Mouse (Mus musculus) frontal cortex, postnatal 14 days (tissue): ENCODE results near the gene Tubb3.
"Not testable (repeated sequence)": the region's sequence is repeated elsewhere in the genome, so short reads cannot be mapped to it uniquely, and the experiment has no call there.

Experiments used
- DNase-seq, 2 experiments: peaks; one replicate each; pipeline ENCODE4 v3.0.0; 2022; ENCODE audit warnings: low spot score in 2 of 2

Gene Tubb3

GRCm38 (mm10) chr8:123412560-123413170 lies 1.4 kb downstream of the Tubb3 start:
- peak; percentile 64 to 82 for DNase-seq

- DNase-seq, result no peak
These were observed 3.0 kb downstream of the Tubb3 start for GRCm38 (mm10) chr8:123414255-123414654.

- DNase-seq, result not testable (repeated sequence)
These were observed 3.9 kb downstream of the Tubb3 start for GRCm38 (mm10) chr8:123414997-123415696.

GRCm38 (mm10) chr8:123415967-123416943 lies 5.0 kb downstream of the Tubb3 start:
- no peak for DNase-seq

- no peak for DNase-seq
These were observed 5.8 kb downstream of the Tubb3 start for GRCm38 (mm10) chr8:123416944-123417555.

GRCm38 (mm10) chr8:123419711-123420110 lies 8.5 kb downstream of the Tubb3 start:
- DNase-seq, result no peak

- no peak for DNase-seq
These were observed 9.5 kb downstream of the Tubb3 start for GRCm38 (mm10) chr8:123420525-123421281.

GRCm38 (mm10) chr8:123421325-123421724 lies 10.1 kb downstream of the Tubb3 start:
- no peak for DNase-seq

- DNase-seq, result peak; percentile 64 to 67
These were observed 11.0 kb downstream of the Tubb3 start for GRCm38 (mm10) chr8:123422056-123422780.

GRCm38 (mm10) chr8:123422781-123423159 lies 11.5 kb downstream of the Tubb3 start:
- no peak for DNase-seq

- DNase-seq, result no peak
These were observed 12.2 kb downstream of the Tubb3 start, which contains the start of gene Def8 for GRCm38 (mm10) chr8:123423441-123423840. Def8 (plus strand) TSS chr8:123423527.

- DNase-seq, result no peak
These were observed 15.6 kb downstream of the Tubb3 start for GRCm38 (mm10) chr8:123426511-123427509.

GRCm38 (mm10) chr8:123427639-123428275 lies 16.5 kb downstream of the Tubb3 start:
- no peak for DNase-seq

GRCm38 (mm10) chr8:123428343-123428893 lies 17.2 kb downstream of the Tubb3 start:
- DNase-seq, result no peak

GRCm38 (mm10) chr8:123428939-123429721 lies 17.9 kb downstream of the Tubb3 start:
- no peak for DNase-seq

- DNase-seq, result not testable (repeated sequence)
These were observed 18.4 kb downstream of the Tubb3 start for GRCm38 (mm10) chr8:123429722-123430013.

GRCm38 (mm10) chr8:123430936-123431335 lies 19.7 kb downstream of the Tubb3 start:
- DNase-seq, result not testable (repeated sequence)
